Mouse (Mus musculus) mouse embryonic stem cell (cell line): ENCODE measurements around the gene Susd2.

Experiments
- in situ Hi-C, 2 experiments: fragments of 300-500 bp; cut with MboI; formaldehyde crosslinking; loops; 1 replicate in 1 of 2; 3 replicates in 1 of 2; pipeline ENCODE4 v1.14.3; 2019 to 2020; ENCODE audit warnings: low sequenced_read_pairs in 2 of 2, low pct_unique_long_range_greater_than_20kb in 1 of 2, mixed read lengths in 1 of 2; ENCODE audit not compliant: unreplicated experiment in 1 of 2

Gene Susd2

DNA sequence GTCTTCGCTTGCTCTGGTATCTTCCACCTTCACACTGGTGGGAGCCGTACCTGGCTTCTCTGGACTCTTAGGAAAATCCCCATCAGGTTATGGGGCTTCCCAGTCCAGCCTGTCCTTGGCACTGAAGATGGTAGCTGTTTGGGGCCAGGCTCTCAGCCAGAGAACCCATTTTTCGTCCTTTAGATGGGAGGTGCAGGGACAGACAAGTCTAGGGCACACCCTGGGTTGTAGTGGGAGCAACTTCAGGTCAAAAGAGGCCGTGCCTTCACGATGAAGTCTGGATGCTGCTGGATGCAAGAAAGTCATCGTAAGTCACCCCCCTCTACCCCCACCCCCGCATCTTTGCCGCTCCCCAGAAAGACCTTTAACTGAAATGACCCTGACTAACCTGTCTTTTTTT is 9.2 kb downstream of the Susd2 start:
- in situ Hi-C loops = no loop called here

DNA sequence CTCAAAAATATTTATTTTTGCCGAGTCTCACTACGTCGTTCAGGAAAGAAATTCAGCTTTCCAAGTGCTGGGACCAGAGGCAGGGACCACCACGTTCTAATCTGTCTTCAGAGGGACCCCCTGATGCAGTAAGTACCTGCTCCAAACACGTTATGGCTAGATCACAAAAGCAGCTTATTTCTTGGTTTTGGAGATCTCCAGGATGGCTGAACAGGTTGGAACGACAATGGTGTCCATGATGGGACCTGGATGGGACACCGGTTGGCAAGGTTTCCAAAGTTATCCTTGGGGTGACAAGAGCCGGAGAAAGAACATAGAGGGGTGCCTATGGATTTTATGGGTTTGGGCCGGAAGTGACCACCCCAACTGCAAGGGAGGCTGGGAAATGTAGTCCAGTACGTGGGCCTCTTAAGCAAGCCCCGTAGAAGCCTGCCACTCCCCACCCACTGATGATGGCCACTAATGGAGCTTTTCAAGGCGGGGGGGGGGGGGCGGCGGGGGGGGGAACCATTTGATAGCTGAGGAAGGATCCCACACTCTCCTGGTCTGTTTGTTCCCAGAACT is 10.2 kb downstream of the Susd2 start:
- in situ Hi-C loops = no loop called here

DNA sequence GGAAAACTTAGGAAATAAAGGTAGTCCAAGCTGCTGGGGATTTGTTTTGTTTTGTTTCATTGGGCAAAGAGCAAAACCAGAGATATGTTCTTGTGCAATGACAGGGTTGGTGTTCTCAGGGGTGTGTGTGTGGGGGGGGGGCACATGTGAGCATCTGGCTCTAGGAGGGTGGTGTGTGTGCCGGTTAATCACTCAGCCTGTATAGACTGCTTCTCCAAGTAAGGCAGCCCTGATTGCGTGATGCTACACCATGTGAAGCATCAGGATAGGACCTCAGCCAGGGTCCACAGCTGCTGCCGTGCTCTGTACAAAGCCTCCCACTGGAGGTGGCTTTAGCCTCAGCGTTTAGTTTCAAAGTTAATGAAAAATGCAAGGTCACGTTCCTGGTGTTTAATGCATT is 10.8 kb downstream of the Susd2 start:
- in situ Hi-C loops = no loop called here

GRCm38 (mm10) chr10:75632633-75633032 is 11.2 kb downstream of the Susd2 start:
- in situ Hi-C loops = no loop called here

GRCm38 (mm10) chr10:75627490-75627889 is 16.3 kb downstream of the Susd2 start:
- in situ Hi-C loops = no loop called here

GRCm38 (mm10) chr10:75626991-75627390 is 16.8 kb downstream of the Susd2 start:
- in situ Hi-C loops = no loop called here

DNA sequence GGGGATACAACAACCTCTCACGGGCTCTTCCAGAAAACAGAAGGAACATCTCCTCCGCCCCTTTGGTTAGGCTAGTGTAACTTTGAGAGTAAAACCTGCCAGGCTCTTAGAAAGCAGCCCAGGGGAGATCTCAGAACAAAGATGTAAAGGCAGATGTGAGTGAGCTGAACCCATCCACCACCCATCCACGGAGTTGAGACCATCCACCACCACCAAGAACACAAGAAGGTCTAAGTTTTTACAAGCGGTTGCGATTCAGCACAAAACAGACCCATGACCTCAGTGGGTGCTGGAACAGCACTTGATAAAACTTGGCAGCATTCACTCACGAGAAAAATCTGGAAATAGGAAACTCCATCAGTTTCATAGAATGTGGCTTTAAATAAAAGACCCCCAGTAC is 17.9 kb downstream of the Susd2 start:
- in situ Hi-C loops = no loop called here

DNA sequence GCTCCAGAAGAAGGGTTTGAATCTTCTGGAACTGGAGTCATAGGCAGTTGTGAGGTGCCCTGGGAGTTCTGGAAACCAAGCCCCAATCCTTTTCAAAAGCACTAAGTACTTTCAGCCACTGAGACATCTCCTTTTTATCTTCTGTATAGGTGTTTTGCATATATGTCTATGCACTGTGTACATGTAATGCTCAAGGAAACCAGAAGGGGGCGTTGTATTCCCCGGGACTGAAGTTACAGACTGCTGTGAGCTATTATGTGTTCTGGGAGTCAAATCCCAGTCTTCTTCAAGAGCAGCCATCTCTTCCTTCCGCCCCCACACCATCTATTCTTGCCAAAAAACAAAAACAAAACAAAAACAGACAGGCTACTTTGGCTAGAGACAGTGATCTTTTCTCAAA is 23.0 kb downstream of the Susd2 start:
- in situ Hi-C loops = no loop called here

DNA sequence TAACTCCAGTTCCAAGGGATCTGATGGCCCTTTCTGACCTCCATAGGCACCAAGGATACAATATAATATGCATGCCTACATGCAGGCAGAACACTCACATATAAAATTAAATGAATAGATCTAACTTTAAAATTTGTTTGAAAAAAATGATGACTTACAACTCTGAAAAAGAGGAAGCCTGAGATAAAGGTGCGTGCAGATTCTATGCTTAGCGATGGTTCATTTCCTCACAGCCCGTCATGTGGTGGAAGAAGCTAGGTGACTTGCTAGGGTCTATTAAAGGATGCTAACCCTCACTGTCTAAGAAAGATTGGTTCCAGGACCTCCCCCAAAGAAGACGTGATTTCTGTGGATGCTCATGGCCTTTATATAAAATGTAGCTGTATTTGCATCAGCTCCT is 27.8 kb downstream of the Susd2 start:
- in situ Hi-C loops = no loop called here

DNA sequence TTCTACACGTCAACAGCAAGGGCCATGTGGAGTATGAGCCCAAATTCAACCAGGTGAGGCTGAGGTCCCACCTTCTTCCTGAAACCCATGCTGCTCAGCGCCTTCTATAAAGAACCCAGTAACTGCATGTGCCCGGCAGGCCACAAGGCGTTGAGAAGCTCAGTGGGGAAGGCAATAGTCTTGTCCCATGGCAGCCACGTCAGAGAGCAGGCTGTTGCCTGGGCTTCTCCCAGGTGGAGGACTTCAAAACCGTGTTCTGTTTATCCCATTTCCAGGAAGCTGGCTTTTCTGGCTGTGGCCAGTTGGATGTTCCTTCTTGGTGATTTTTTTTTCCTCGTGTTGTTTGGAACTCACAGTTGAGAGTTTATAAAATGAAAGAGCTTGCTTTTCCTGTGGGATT is 33.3 kb downstream of the Susd2 start:
- in situ Hi-C loops = no loop called here

DNA sequence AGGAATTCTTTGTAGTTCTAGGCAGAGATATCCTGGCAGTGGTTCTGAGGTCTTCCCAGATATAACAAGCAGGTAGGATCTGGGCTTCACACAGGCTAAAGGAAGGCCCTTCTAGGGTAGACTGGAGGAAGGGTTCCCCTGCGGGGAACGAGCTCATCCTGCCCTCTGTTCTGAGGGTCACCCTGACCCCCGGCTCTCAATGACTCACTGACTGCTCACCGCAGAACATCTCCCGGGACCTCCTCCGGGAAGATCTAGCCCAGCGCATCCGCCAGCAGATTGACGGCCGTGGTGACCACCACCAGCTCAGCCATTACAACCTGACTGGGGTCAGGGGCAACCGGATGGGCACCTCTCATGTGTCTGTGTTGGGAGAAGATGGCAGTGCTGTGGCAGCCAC is 34.8 kb downstream of the Susd2 start:
- in situ Hi-C loops = loop anchor here in 1 of 2 experiments (10.0 kb wide), 1 partner anchor 346 kb away; the partner anchor contains the start of gene Gm5134

DNA sequence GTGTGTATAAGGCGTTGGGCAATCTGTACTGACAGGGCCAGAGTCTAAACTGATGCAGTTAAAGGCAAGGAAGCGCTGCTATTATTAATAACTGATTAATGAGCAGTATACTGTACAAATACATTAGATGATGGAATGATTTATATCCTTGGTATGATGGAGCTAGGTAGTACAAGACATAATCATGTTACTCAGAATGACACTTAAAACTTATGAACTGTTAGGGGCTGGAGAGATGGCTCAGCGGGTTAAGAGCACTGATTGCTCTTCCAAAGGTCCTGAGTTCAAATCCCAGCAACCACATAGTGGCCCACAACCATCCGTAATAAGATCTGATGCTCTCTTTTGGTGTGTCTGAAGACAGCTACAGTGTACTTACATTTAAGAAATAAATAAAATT is 36.6 kb downstream of the Susd2 start:
- in situ Hi-C loops = loop anchor here in 1 of 2 experiments (10.0 kb wide), 1 partner anchor 348 kb away; the partner anchor contains the start of gene Gm5134

- in situ Hi-C loops = loop anchor here in 1 of 2 experiments (10.0 kb wide), 1 partner anchor 349 kb away; the partner anchor contains the start of gene Gm5134
Observed at GRCm38 (mm10) chr10:75605162-75605846, 38.5 kb downstream of the Susd2 start.

DNA sequence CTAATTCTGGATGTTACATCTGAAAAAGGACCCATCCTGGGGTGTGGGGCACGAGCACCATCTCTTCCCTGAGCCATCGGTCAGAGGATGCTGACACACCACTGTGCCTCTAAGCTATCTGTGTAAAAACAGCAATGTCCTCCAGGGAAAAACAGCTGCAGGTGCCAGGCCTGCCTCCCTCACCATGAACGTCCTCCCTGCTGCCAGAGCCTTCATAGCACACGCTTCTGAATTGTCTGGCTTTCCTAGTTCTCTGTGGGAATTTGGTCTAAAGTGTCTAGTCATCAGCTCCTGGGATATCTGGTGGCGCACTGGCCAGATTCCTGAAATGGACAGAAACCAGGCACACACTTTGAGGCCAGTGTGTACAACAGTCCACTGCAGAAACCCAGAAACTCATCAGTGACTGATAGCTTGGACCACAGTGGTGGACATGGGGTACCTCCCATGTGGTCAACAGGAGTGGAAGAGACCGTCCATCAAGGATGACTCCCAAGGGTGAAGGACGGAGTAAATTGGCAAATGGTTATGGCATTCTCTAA is 43.5 kb downstream of the Susd2 start:
- in situ Hi-C loops = loop anchor here in 1 of 2 experiments (10.0 kb wide), 1 partner anchor 355 kb away; the partner anchor contains the start of gene Gm5134

DNA sequence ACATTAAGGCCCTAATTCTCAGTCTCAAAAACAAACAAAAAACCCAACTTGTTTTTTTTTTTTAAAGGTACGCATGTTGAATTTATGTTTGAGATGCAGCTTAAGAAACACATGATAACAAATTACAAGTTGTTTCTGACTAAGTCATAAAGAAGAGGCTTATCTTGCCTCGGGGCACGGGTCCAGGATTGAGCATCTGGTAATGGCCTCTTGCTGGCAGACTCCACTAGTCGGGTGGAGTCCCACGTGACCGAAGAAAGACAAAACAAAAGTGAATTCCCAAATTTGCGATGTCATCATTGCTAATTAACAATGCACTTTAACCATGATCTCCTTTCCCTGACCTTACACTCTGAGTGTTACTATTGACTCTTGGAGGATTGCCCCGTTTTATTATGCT is 47.8 kb downstream of the Susd2 start:
- in situ Hi-C loops = loop anchor here in 1 of 2 experiments (25.0 kb wide), 1 partner anchor 366 kb away; the partner anchor contains the start of gene Gm5134

DNA sequence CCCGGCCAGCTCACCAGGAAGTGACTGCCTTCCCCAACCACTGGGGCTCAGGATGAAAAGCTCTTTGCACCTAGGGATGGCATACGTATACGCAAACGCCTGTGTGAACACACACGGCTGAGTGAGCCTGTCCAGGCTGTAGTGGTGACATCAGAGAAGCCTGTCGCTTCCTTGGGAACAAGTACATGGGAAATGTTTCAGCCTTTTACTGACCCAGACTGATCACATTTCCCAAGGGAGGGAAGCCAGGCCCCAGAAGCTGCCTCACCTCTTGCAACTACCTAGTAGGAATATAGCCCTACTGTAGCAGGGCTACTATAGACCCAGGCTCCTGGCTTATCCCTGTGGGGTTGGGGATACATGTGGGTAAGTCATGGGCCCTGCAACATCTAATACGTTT is 51.2 kb downstream of the Susd2 start:
- in situ Hi-C loops = loop anchor here in 1 of 2 experiments (25.0 kb wide), 1 partner anchor 370 kb away; the partner anchor contains the start of gene Gm5134

- in situ Hi-C loops = loop anchor here in 1 of 2 experiments (25.0 kb wide), 1 partner anchor 371 kb away; the partner anchor contains the start of gene Gm5134
Observed at GRCm38 (mm10) chr10:75591211-75591894, 52.5 kb downstream of the Susd2 start.

GRCm38 (mm10) chr10:75589651-75590050 is 54.2 kb downstream of the Susd2 start:
- in situ Hi-C loops = loop anchor here (10.0 to 25.0 kb wide), 3 partner anchors 115 to 373 kb away; partner anchors contain the start of gene Gm5134 (in 1 of the 2)

DNA sequence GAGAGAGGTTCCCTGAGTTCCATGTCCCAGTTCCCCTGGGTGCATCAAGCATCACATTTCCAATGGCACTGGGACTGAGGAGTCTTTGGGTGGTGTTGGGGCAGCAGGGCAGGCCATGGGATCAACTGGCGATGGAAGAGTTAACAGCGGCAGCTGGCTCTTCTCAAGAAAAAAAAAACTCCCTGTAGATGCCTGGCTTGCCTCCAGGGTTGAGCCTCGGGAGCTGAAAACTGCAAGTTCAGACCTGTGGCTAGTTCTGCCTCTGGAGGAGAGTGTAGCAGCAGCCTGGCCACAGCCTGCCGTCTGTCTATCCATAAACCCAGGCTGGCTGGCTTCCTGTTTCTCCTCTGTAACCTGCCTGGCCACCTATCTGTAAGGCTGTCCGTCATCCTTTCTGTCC is 54.7 kb downstream of the Susd2 start, which contains the start of gene Ggt5:
Ggt5 (plus strand) TSS at position 212 of the 400 bp plus-strand sequence.
- in situ Hi-C loops = loop anchor here (10.0 to 25.0 kb wide), 3 partner anchors 116 to 373 kb away; partner anchors contain the start of gene Gm5134 (in 1 of the 2)
